Mouse (Mus musculus): Measurements from ENCODE around the gene Olfr392. TPM values are rescaled to one million over a fixed set of nuclear protein-coding genes. Genes with fewer than 3 reads are reported as not detected.

The Olfr392 gene
- polyA plus RNA-seq (2015; fragmentation: Nextera tagmentation; extraction: Ambion mirVana), result not detected in 2 replicates

DNA sequence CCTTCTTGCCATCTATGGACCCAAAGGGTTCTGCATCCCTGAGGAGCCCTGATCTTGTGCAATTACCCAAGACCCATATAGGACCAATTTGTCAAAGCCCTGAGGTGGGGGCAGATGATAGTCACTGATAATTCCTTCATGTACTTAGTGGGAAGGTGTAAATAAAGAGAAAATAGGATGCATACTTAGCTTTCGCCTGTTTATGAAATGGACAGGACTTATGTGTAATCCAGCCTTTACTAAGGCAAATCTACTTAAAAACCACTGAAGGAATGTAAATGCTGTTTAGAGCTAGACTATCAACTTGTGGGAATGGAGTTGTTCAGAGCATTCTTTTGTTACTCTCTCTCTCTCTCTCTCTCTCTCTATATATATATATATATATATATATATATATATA, at the start of gene Olfr392:
TSS of gene Olfr392 (minus strand) at position 101 of the 400 bp plus-strand sequence.
- H3K27me3 ChIP-seq, result no peaks in the 10 kb centered on the region
- 93% methylated on average over 1 of the region's 1 CpGs for WGBS
- H3K9ac ChIP-seq, result no peak within 1 kb of the TSS
- ATAC-seq (ENCODE audit: low read depth), result no peak
- H3K4me1 ChIP-seq (replicated peaks), result no peaks in the 10 kb centered on the region
- no peak within 1 kb of the TSS for H3K4me3 ChIP-seq
- H3K4me2 ChIP-seq, result no peak within 1 kb of the TSS
- H3K27ac ChIP-seq (replicated peaks), result no peak within 1 kb of the TSS
- no peaks in the 10 kb centered on the region for H3K36me3 ChIP-seq
- 0 out of 2 replicates have a peak, but pooled peaks cover 6% of the 10 kb centered on the region for H3K9me3 ChIP-seq

DNA sequence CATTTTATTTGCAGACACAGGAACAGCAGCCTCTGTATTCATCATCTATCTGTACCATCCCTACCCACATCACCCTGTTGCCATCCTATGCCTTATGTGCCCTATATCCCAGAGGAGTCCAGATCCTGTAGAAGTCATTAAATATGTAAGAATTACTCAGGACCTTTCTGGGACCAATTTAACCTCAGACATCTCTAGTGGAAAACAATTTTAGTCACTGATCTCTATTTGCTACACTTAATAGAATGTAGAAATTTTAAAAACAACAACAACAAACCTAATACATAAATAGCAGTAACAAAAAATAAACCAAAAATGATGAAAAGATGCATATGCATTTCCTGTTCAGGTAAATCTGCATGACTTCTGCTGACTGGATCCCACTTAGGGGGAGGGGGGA, 34.5 kb upstream of the Olfr392 start, which contains the start of gene Olfr393:
TSS of gene Olfr393 (minus strand) at position 101 of the 400 bp plus-strand sequence.
- no peak within 1 kb of the TSS for H3K4me2 ChIP-seq
- no peaks in the 10 kb centered on the region for H3K4me1 ChIP-seq (replicated peaks)
- no peaks in the 10 kb centered on the region for H3K27me3 ChIP-seq
- H3K27ac ChIP-seq (replicated peaks), result no peak within 1 kb of the TSS
- H3K9me3 ChIP-seq, result peaks cover 12% of the 10 kb centered on the region; the same call in 1 of the 2 replicates
- no peak within 1 kb of the TSS for H3K9ac ChIP-seq
- H3K36me3 ChIP-seq, result no peaks in the 10 kb centered on the region
- no peak within 1 kb of the TSS for H3K4me3 ChIP-seq
- ATAC-seq (ENCODE audit: low read depth), result no peak

DNA sequence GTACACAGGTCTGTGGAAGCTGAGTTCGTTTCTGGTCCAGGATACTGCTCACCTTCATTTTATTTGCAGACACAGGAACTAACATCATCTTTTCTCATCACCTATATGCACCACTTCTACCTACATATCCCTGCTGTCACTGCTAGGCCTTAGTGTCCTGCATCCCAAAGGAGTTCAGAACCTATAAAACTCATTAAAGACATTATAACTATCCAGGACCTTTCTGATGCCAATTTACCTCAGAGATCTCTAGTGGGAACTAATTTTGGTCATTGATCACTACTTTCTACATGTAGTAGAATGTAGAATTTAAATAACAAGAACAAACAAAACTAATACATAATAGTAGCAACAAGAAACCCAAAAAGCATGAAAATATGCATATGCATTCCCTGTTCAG, 13.9 kb downstream of the Olfr392 start, which contains the start of gene Olfr391-ps:
TSS of gene Olfr391-ps (minus strand) at position 101 of the 400 bp plus-strand sequence.
- ATAC-seq (ENCODE audit: low read depth), result no peak
- no peaks in the 10 kb centered on the region for H3K4me1 ChIP-seq (replicated peaks)

DNA sequence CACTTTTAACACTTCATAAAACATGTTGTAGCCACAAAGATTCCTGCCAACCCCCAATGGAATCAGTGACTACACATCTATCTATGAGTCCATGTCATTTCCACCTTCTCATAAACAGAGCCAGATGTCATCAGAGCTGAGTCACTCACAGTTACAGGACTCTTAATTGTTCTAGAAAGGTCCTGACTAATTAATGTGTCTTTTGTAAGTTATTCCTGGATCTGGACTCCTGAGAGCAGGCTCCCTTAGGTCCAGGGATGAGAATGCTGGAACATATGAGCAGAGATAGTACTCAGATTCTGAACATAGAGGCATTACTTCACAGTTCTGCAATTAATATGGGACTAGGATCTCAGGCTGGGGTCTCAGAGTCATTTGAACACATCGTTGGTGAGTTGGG, 34.2 kb downstream of the Olfr392 start, which contains the start of gene Olfr390:
TSS of gene Olfr390 (plus strand) at position 301 of the 400 bp plus-strand sequence.
- H3K36me3 ChIP-seq, result no peaks in the 10 kb centered on the region
- peaks cover 12% of the 10 kb centered on the region; the same call in 1 of the 2 replicates for H3K9me3 ChIP-seq
- no peaks in the 10 kb centered on the region for H3K27me3 ChIP-seq
- no peak within 1 kb of the TSS for H3K27ac ChIP-seq (replicated peaks)
- no peak within 1 kb of the TSS for H3K4me2 ChIP-seq
- 71% methylated on average over 1 of the region's 1 CpGs for WGBS
- H3K9ac ChIP-seq, result no peak within 1 kb of the TSS
- H3K4me1 ChIP-seq (replicated peaks), result no peaks in the 10 kb centered on the region
- no peak for ATAC-seq (ENCODE audit: low read depth)
- H3K4me3 ChIP-seq, result no peak within 1 kb of the TSS

More for the DNA sequence above, 13.9 kb downstream of the Olfr392 start, which contains the start of gene Olfr391-ps:
- Histone ChIP-seq H3K27me3 (no peaks in the 10 kb centered on the region), H3K9me3 (no peaks in the 10 kb centered on the region; the same call in 1 of the 2 replicates), H3K36me3 (no peaks in the 10 kb centered on the region), H3K4me2 (no peak within 1 kb of the TSS), H3K4me3 (no peak within 1 kb of the TSS), H3K27ac (replicated peaks) (no peak within 1 kb of the TSS), H3K9ac (no peak within 1 kb of the TSS)
- 40% methylated on average over 1 of the region's 1 CpGs for WGBS

DNA sequence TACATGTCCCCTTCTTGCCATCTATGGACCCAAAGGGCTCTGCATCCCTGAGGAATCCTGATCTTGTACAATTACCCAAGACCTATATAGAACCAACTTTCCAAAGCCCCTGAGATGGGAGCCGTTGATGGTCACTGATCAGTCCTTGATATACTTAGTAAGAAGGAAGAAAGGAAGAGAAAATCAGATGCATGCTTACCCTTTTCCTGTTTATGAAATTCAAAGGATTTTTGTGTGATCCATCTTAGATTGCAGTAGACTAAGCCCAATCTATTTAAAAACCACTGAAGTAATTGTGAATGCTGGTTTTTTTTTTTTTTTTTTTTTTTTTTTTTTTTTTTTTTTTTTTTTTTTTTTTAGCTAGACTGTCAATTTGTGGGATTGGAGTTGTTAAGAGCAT, 36.2 kb downstream of the Olfr392 start, which contains the start of gene Olfr389:
TSS of gene Olfr389 (minus strand) at position 101 of the 400 bp plus-strand sequence.
- peaks cover 8% of the 10 kb centered on the region; the same call in 1 of the 2 replicates for H3K9me3 ChIP-seq
- H3K27ac ChIP-seq (replicated peaks), result no peak within 1 kb of the TSS
- ATAC-seq (ENCODE audit: low read depth), result no peak
- WGBS, result 83% methylated on average over 1 of the region's 1 CpGs
- no peaks in the 10 kb centered on the region for H3K36me3 ChIP-seq
- no peak within 1 kb of the TSS for H3K4me2 ChIP-seq
- no peaks in the 10 kb centered on the region for H3K27me3 ChIP-seq
- H3K4me1 ChIP-seq (replicated peaks), result no peaks in the 10 kb centered on the region
- no peak within 1 kb of the TSS for H3K9ac ChIP-seq
- H3K4me3 ChIP-seq, result no peak within 1 kb of the TSS

Other genes starting within 250 kb of the Olfr392 start
- gene Olfr385, start 224.0 kb downstream of the Olfr392 start, polyA plus RNA-seq (2015; fragmentation: Nextera tagmentation; extraction: Ambion mirVana), result not detected in 2 replicates
- gene Olfr384, start 218.5 kb downstream of the Olfr392 start, polyA plus RNA-seq (2015; fragmentation: Nextera tagmentation; extraction: Ambion mirVana), result not detected in 2 replicates
- gene Zfp735, start 128.3 kb downstream of the Olfr392 start, polyA plus RNA-seq (2015; fragmentation: Nextera tagmentation; extraction: Ambion mirVana), result not detected in 2 replicates
- gene Olfr389, start 36.3 kb downstream of the Olfr392 start, polyA plus RNA-seq (2015; fragmentation: Nextera tagmentation; extraction: Ambion mirVana), result not detected in 2 replicates
- not detected in 2 replicates for gene Olfr390, start 34.1 kb downstream of the Olfr392 start, polyA plus RNA-seq (2015; fragmentation: Nextera tagmentation; extraction: Ambion mirVana)
- not detected in 2 replicates for gene Olfr391-ps, start 14.0 kb downstream of the Olfr392 start, polyA plus RNA-seq (2015; fragmentation: Nextera tagmentation; extraction: Ambion mirVana)
- gene Olfr393, start 34.4 kb upstream of the Olfr392 start, polyA plus RNA-seq (2015; fragmentation: Nextera tagmentation; extraction: Ambion mirVana), result not detected in 2 replicates
- not detected in 2 replicates for gene Olfr394, start 73.7 kb upstream of the Olfr392 start, polyA plus RNA-seq (2015; fragmentation: Nextera tagmentation; extraction: Ambion mirVana)
- gene Olfr395, start 92.2 kb upstream of the Olfr392 start, polyA plus RNA-seq (2015; fragmentation: Nextera tagmentation; extraction: Ambion mirVana), result not detected in 2 replicates
- not detected in 2 replicates for gene Olfr23, start 119.6 kb upstream of the Olfr392 start, polyA plus RNA-seq (2015; fragmentation: Nextera tagmentation; extraction: Ambion mirVana)
- not detected in 2 replicates for gene Olfr397, start 143.8 kb upstream of the Olfr392 start, polyA plus RNA-seq (2015; fragmentation: Nextera tagmentation; extraction: Ambion mirVana)
- not detected in 2 replicates for gene Olfr398, start 173.4 kb upstream of the Olfr392 start, polyA plus RNA-seq (2015; fragmentation: Nextera tagmentation; extraction: Ambion mirVana)
- gene Olfr139, start 239.5 kb upstream of the Olfr392 start, polyA plus RNA-seq (2015; fragmentation: Nextera tagmentation; extraction: Ambion mirVana), result not detected in 2 replicates
- not detected in 2 replicates for gene Olfr399, start 239.6 kb upstream of the Olfr392 start, polyA plus RNA-seq (2015; fragmentation: Nextera tagmentation; extraction: Ambion mirVana)